Mouse (Mus musculus) bone marrow macrophage, adult 2 months (primary cell): Measurements from ENCODE around the gene Dzip1l.

Experiments used
- CTCF ChIP-seq: IDR thresholded peaks from 2 replicates; pipeline ENCODE4 v1.5.1; 2012; ENCODE audit warnings: low read depth, mild to moderate bottlenecking, low read length, moderate library complexity
- POLR2A ChIP-seq: IDR thresholded peaks from 2 replicates; pipeline ENCODE4 v1.6.1; 2012; ENCODE audit warnings: mild to moderate bottlenecking, low read depth, low read length, borderline replicate concordance

DNA sequence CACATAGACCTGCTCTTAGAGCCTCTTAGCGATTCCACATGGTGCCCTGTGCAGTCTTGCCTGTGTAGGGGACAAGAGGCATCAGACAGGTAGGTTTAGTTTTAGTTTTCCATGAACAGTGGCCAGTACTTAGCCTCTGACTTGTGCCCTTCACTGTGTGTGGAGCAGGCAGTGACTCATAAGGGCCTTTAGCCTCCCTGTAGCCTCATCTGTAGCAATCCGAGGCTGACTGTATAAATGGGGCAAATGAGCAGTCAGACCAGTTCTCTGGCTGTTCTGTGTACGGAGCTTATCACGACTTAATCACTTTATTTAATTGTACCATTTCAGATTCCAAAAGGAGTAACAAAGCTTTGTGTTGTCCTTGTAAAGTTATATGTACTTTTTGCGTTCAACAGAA, 10.7 kb downstream of the Dzip1l start:
- no peak for TF ChIP-seq POLR2A
- TF ChIP-seq CTCF = no peak
